Mouse (Mus musculus) stomach, postnatal 0 days (tissue): ENCODE data around the gene Qrich1.

Experiments used
- CTCF ChIP-seq: IDR thresholded peaks from 2 replicates; pipeline ENCODE4 v1.5.1; 2016; ENCODE audit warnings: antibody characterized with exemption, low read depth, mild to moderate bottlenecking, moderate library complexity
- EP300 ChIP-seq: optimal IDR thresholded peaks from 2 replicates; pipeline ENCODE3; 2016; ENCODE audit warnings: antibody characterized with exemption

DNA sequence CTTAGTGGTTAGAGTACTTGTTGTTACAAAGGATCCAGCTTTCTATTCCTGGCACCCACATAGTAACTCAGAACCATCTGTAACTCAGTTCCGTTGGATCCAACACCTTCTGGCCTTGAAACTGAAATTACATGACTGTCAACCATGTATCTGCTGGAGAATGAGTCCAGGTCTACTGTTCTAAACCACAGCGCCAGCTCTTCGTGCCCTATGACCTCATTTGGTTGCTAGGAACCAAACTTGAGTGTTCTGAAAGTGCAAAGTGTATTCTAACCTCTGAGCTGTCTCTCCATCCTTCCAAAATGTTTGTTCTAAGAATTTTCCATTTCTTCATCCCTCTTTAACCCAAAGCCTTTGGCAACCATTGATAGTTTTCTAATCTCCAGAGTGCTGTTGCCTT lies 29.4 kb downstream of the Qrich1 start:
- TF ChIP-seq CTCF, result no peak
- TF ChIP-seq EP300, result no peak
